Mouse (Mus musculus): ENCODE results near the gene Kcng4. TPM values are rescaled to one million over a fixed set of nuclear protein-coding genes. Genes with fewer than 3 reads are reported as not detected.

Kcng4 gene
- polyA plus RNA-seq, 1 experiment from 2014 or later: not detected

DNA sequence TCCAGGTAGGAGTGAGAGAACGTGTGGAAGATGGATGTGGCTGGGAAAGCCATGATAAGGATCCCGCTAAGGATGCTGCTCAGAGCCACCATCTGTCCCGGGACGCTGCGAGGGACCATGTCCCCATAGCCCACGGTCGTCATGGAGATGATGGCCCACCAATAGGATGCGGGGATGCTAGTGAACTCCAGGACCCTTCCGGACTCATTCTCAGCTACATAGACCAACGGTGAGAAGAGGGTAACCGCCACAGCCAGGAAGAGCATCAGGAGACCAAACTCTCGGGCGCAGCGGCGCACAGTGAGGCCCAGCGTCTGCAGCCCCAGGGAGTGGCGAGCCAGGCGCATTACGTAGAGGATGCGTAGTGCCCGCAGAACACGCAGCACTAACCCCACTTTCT is 9.7 kb downstream of the Kcng4 start:
- no peak for ATAC-seq (ENCODE audit: low read depth)
- Histone ChIP-seq H3K4me1 (replicated peaks) (peaks cover 16% of the 10 kb centered on the region), H3K4me3 (replicated peaks) (no peak overlapping the region), H3K9me3 (replicated peaks) (no peaks in the 10 kb centered on the region), H3K9ac (no peak overlapping the region), H3K4me2 (no peak overlapping the region), H3K27ac (no peak overlapping the region), H3K36me3 (no peaks in the 10 kb centered on the region), H3K27me3 (peaks cover 2% of the 10 kb centered on the region; the same call in 1 of the 2 replicates)
- DNase-seq: no peak
- 76% methylated on average over 22 of the region's 22 CpGs for WGBS (ENCODE audit: insufficient replicate concordance)

DNA sequence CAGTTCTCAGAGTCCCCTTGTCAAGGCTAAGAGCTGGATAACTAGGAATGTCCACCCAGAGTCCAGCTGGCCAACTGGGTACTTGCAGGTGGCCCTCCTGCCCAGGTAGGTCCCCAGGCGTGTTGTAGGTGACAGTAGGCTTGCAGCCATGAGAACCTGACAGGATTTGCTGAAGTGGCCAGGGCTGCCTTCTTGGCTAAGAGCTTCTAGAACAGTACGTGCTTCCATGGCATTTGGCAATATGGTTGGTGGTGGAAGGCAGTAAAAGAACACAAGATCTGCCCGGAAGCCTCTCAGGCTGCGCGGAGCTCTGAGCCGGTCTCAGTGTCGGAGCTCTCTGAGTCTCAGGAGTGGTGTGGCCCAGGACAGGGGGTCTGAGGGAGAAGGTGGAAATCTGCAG is 10.6 kb downstream of the Kcng4 start:
- no peak for ATAC-seq (ENCODE audit: low read depth)
- Histone ChIP-seq H3K4me1 (replicated peaks) (peaks cover 16% of the 10 kb centered on the region), H3K9ac (no peak overlapping the region), H3K36me3 (no peaks in the 10 kb centered on the region), H3K27ac (no peak overlapping the region), H3K4me3 (replicated peaks) (no peak overlapping the region), H3K27me3 (no peaks in the 10 kb centered on the region; the same call in 1 of the 2 replicates), H3K4me2 (no peak overlapping the region), H3K9me3 (replicated peaks) (no peaks in the 10 kb centered on the region)
- no peak for DNase-seq
- 73% methylated on average over 7 of the region's 7 CpGs for WGBS (ENCODE audit: insufficient replicate concordance)

- Histone ChIP-seq H3K36me3 (no peaks in the 10 kb centered on the region), H3K27me3 (peaks cover 2% of the 10 kb centered on the region; the same call in 1 of the 2 replicates), H3K4me3 (replicated peaks) (no peak overlapping the region), H3K9me3 (replicated peaks) (no peaks in the 10 kb centered on the region), H3K9ac (no peak overlapping the region), H3K4me2 (no peak overlapping the region), H3K4me1 (replicated peaks) (peaks cover 16% of the 10 kb centered on the region), H3K27ac (no peak overlapping the region)
- DNase-seq (no peak), ATAC-seq (ENCODE audit: low read depth) (no peak)
- 54% methylated on average over 1 of the region's 1 CpGs for WGBS (ENCODE audit: insufficient replicate concordance)
These were observed 11.7 kb downstream of the Kcng4 start for GRCm38 (mm10) chr8:119623744-119624143.

DNA sequence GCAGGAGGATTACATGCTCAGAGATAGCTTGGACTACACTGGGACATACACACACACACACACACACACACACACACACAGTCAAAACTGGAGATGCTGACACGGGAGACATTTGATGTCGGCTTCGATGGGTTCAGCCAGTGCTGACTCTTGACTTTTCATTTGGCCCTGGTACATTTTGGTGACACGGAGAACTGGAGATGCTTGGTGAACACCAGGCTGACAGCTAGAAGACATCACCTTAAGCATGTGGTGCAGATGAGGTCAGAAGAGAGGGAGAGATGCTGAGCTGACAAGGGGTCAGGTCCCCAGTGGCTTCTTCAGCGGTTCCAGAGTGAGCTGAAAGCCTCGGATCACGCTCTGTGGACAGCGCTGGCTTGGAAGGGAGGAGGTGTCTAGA is 12.4 kb downstream of the Kcng4 start:
- H3K4me2 ChIP-seq: no peak overlapping the region
- ATAC-seq (ENCODE audit: low read depth) (no peak), DNase-seq (no peak)
- 68% methylated on average over 8 of the region's 8 CpGs for WGBS (ENCODE audit: insufficient replicate concordance)
- no peak overlapping the region for H3K9ac ChIP-seq
- H3K27me3 ChIP-seq: peaks cover 3% of the 10 kb centered on the region; the same call in 1 of the 2 replicates
- H3K9me3 ChIP-seq (replicated peaks): no peaks in the 10 kb centered on the region
- H3K36me3 ChIP-seq: no peaks in the 10 kb centered on the region
- no peak overlapping the region for H3K27ac ChIP-seq
- no peak overlapping the region for H3K4me3 ChIP-seq (replicated peaks)
- H3K4me1 ChIP-seq (replicated peaks): peaks cover 16% of the 10 kb centered on the region

GRCm38 (mm10) chr8:119622555-119622954 is 12.9 kb downstream of the Kcng4 start:
- H3K4me1 ChIP-seq (replicated peaks): peaks cover 11% of the 10 kb centered on the region
- 46% methylated on average over 4 of the region's 4 CpGs for WGBS (ENCODE audit: insufficient replicate concordance)
- peaks cover 3% of the 10 kb centered on the region; the same call in 1 of the 2 replicates for H3K27me3 ChIP-seq
- no peaks in the 10 kb centered on the region for H3K9me3 ChIP-seq (replicated peaks)
- DNase-seq: no peak
- no peak for ATAC-seq (ENCODE audit: low read depth)
- H3K4me3 ChIP-seq (replicated peaks): no peak overlapping the region
- no peaks in the 10 kb centered on the region for H3K36me3 ChIP-seq
- no peak overlapping the region for H3K27ac ChIP-seq
- no peak overlapping the region for H3K4me2 ChIP-seq
- no peak overlapping the region for H3K9ac ChIP-seq

- no peak overlapping the region for H3K4me2 ChIP-seq
- ATAC-seq (ENCODE audit: low read depth) (no peak), DNase-seq (no peak)
- no peak overlapping the region for H3K27ac ChIP-seq
- no peaks in the 10 kb centered on the region for H3K9me3 ChIP-seq (replicated peaks)
- H3K4me1 ChIP-seq (replicated peaks): no peaks in the 10 kb centered on the region
- H3K4me3 ChIP-seq (replicated peaks): no peak overlapping the region
- H3K27me3 ChIP-seq: peaks cover 3% of the 10 kb centered on the region; the same call in 1 of the 2 replicates
- 65% methylated on average over 14 of the region's 14 CpGs for WGBS (ENCODE audit: insufficient replicate concordance)
- H3K36me3 ChIP-seq: no peaks in the 10 kb centered on the region
- no peak overlapping the region for H3K9ac ChIP-seq
These were observed 14.5 kb downstream of the Kcng4 start for GRCm38 (mm10) chr8:119620848-119621465.

DNA sequence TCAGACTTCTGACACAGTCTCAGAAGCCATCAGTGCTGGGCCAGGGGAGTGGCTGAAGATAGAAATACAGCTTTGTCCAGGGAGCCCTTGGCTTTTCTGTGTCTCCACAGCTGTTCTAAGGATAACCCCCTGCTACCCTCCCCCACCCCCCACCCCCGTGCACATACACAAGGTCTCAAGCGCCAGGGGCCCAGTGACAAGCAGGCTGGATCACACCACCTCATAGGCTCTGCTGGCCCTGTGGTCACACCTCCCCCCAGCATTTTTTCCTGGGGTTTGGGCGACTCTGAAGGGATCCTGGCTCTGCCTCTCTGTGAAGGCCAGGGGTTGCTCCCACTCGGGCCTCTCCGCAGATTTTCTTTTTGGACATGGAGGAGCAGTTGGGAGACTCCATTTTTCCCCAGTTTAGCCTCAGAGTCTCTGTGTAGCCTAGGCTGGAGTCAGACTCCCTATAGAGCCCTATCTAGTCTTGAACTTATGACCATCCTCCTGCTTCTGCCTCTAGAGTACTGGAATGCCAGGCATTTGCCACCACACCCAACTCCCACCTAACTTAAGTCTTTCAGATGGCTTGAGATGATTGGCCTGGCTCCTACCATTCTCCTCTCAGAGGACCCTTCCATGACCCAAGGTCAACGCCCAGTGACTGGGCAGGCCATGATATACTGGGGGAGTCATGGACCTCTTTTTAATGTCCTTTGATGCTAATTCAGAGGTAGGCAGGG is 15.2 kb downstream of the Kcng4 start:
- H3K27ac ChIP-seq: no peak overlapping the region
- H3K9ac ChIP-seq: no peak overlapping the region
- H3K4me2 ChIP-seq: no peak overlapping the region
- peaks cover 3% of the 10 kb centered on the region; the same call in 1 of the 2 replicates for H3K27me3 ChIP-seq
- 59% methylated on average over 6 of the region's 6 CpGs for WGBS (ENCODE audit: insufficient replicate concordance)
- H3K36me3 ChIP-seq: no peaks in the 10 kb centered on the region
- no peaks in the 10 kb centered on the region for H3K9me3 ChIP-seq (replicated peaks)
- no peaks in the 10 kb centered on the region for H3K4me1 ChIP-seq (replicated peaks)
- ATAC-seq (ENCODE audit: low read depth) (no peak), DNase-seq (no peak)
- no peak overlapping the region for H3K4me3 ChIP-seq (replicated peaks)

DNA sequence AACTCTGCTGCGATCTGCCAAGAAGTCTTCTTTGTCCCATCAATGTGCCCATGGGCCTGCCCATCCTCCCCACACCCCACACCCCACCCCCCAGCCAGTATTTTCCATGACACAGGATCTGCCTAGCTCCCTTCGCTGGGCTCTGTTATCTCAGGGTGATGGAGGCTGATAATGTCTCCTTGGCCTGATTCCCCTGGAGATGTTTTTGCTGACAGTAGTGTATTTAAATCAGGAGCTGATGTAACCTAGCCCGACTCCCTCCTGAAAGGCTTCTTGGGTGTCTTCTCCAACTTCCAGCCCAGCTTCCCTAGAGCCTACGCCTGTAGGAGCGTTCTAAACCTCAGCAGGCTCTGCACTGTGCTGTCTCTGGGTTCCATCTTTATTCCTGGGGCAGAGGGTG is 16.6 kb downstream of the Kcng4 start:
- WGBS (ENCODE audit: insufficient replicate concordance): 34% methylated on average over 5 of the region's 5 CpGs
- no peaks in the 10 kb centered on the region for H3K9me3 ChIP-seq (replicated peaks)
- no peak overlapping the region for H3K27ac ChIP-seq
- no peak overlapping the region for H3K4me3 ChIP-seq (replicated peaks)
- H3K4me2 ChIP-seq: no peak overlapping the region
- DNase-seq: no peak
- no peaks in the 10 kb centered on the region for H3K4me1 ChIP-seq (replicated peaks)
- peaks cover 3% of the 10 kb centered on the region for H3K27me3 ChIP-seq
- no peak overlapping the region for H3K9ac ChIP-seq
- ATAC-seq (ENCODE audit: low read depth): no peak
- no peaks in the 10 kb centered on the region for H3K36me3 ChIP-seq

DNA sequence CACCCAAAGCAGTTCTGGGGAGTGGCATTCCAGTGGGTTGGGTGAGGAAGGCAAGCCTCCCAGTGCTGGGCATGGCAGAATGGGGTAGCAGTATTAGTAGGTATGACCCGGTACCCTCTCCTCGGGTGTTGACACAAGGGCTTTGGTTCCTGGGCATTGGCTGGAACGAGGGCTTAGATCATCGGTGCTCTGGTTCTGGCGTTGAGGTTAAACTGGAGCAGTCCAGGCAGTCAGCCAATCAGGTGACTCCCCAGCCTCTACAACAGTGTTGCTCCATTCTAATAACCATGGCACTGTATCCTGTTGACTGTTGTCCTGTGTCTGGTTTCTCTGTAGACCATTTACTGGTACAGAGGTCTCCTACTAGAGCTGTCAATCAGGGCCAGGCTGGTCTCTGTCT is 17.9 kb downstream of the Kcng4 start:
- no peaks in the 10 kb centered on the region for H3K4me1 ChIP-seq (replicated peaks)
- peaks cover 3% of the 10 kb centered on the region for H3K27me3 ChIP-seq
- 73% methylated on average over 5 of the region's 5 CpGs for WGBS (ENCODE audit: insufficient replicate concordance)
- no peak overlapping the region for H3K4me2 ChIP-seq
- H3K9ac ChIP-seq: no peak overlapping the region
- ATAC-seq (ENCODE audit: low read depth): no peak
- no peaks in the 10 kb centered on the region for H3K36me3 ChIP-seq
- no peak for DNase-seq
- no peak overlapping the region for H3K4me3 ChIP-seq (replicated peaks)
- no peaks in the 10 kb centered on the region for H3K9me3 ChIP-seq (replicated peaks)
- H3K27ac ChIP-seq: no peak overlapping the region

- no peak overlapping the region for H3K9ac ChIP-seq
- H3K4me2 ChIP-seq: no peak overlapping the region
- WGBS (ENCODE audit: insufficient replicate concordance): 77% methylated on average over 4 of the region's 4 CpGs
- DNase-seq: no peak
- no peaks in the 10 kb centered on the region for H3K9me3 ChIP-seq (replicated peaks)
- no peaks in the 10 kb centered on the region for H3K4me1 ChIP-seq (replicated peaks)
- H3K27ac ChIP-seq: no peak overlapping the region
- H3K27me3 ChIP-seq: peaks cover 3% of the 10 kb centered on the region
- H3K4me3 ChIP-seq (replicated peaks): no peak overlapping the region
- H3K36me3 ChIP-seq: no peaks in the 10 kb centered on the region
- no peak for ATAC-seq (ENCODE audit: low read depth)
These were observed 18.7 kb downstream of the Kcng4 start for GRCm38 (mm10) chr8:119616811-119617210.

GRCm38 (mm10) chr8:119616358-119616757 is 19.1 kb downstream of the Kcng4 start:
- DNase-seq: no peak
- WGBS (ENCODE audit: insufficient replicate concordance): 62% methylated on average over 7 of the region's 7 CpGs

DNA sequence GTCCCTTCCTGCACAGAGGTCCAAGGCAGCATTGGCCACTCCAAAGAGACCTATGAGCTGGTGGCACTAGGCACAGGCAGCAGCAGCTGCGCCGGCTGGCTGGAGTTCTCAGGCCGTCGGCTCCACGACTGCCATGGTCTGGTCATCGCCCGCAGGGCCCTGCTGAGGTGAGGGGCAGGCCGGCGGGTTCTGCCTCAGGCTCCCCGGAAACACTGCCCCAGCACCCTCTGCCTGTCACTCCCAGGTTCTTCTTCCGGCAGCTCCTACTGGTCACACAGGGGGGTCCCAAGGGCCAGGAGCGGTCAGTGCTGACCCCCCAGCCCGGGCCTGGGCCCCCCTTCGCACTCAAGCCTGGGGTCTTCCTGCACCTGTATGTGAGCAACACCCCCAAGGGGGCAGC is 20.4 kb downstream of the Kcng4 start:
- Histone ChIP-seq H3K4me2 (no peak overlapping the region), H3K9me3 (replicated peaks) (no peaks in the 10 kb centered on the region), H3K9ac (no peak overlapping the region), H3K27ac (no peak overlapping the region), H3K36me3 (no peaks in the 10 kb centered on the region), H3K4me3 (replicated peaks) (no peak overlapping the region), H3K27me3 (peaks cover 3% of the 10 kb centered on the region; the same call in 1 of the 2 replicates), H3K4me1 (replicated peaks) (no peaks in the 10 kb centered on the region)
- DNase-seq (no peak), ATAC-seq (ENCODE audit: low read depth) (no peak)
- WGBS (ENCODE audit: insufficient replicate concordance): 68% methylated on average over 14 of the region's 14 CpGs

More at GRCm38 (mm10) chr8:119616358-119616757, 19.1 kb downstream of the Kcng4 start:
- no peak for ATAC-seq (ENCODE audit: low read depth)
- no peaks in the 10 kb centered on the region for H3K4me1 ChIP-seq (replicated peaks)
- H3K36me3 ChIP-seq: no peaks in the 10 kb centered on the region
- no peaks in the 10 kb centered on the region for H3K9me3 ChIP-seq (replicated peaks)
- no peak overlapping the region for H3K27ac ChIP-seq
- no peak overlapping the region for H3K4me3 ChIP-seq (replicated peaks)
- peaks cover 3% of the 10 kb centered on the region for H3K27me3 ChIP-seq
- no peak overlapping the region for H3K4me2 ChIP-seq
- no peak overlapping the region for H3K9ac ChIP-seq

All from liver, embryonic 13.5 days (tissue).